Mouse (Mus musculus): ENCODE data around the gene Eml3. TPM values are rescaled to one million over a fixed set of nuclear protein-coding genes. Genes with fewer than 3 reads are reported as not detected.
A peak's percentile ranks its signal among the peaks of the same experiment; 100 is the strongest.
"Not testable (repeated sequence)": the region's sequence is repeated elsewhere in the genome, so short reads cannot be mapped to it uniquely, and the experiment has no call there.

The Eml3 gene
- polyA plus RNA-seq, 1 experiment = 28.2 TPM

DNA sequence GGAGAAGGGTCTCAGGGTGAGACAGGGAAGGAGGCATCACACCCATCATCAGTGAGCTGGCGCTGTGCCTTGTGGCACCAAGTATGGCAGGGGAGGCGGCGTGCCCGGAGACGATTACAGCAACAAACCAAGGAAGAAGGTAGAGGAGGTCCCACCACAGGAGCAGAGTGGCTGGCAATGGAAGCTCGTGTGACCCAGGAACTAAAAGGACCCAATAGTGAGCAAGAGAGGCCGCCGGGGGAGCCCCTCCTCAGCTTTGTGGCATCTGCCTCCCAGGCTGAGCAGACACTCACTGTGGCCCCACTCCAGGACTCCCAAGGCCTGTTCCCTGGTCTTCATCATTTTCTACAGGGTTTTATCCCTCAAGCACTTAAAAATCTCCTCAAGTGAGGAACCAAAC, 36.4 kb downstream of the Eml3 start:
- peak; percentile 41; the same call in 1 of the 2 replicates for TF ChIP-seq POLR2A (IDR thresholded peaks at IDR 0.05; ENCODE audit: low read depth, low read length)
- TF ChIP-seq CTCF (IDR thresholded peaks at IDR 0.05; ENCODE audit: borderline replicate concordance, insufficient read depth, low read length) = no peak
- H3K4me3 ChIP-seq (ENCODE audit: insufficient read depth, low read length) = no peak overlapping the region

DNA sequence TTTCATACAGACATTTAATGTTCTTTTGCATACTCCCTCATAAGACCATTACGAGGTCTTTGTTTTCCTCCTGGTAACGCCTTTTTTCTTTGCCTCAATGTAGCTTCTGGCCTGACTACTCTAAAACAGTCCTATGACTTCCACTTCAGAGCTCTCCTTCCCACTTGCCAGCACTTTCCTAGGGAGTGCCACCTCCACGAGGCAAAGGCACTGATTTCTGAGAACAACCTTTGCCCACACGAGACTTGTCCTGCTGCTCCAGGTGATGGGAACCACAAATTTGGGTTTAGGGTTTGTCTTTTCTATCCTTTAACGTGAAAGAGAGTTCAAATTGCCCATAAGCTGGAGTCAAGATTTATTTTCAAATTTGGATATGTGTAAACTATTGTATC, 36.8 kb downstream of the Eml3 start:
- peak overlapping the region; percentile 48 for H3K4me3 ChIP-seq (ENCODE audit: insufficient read depth, low read length)
- H3K4me1 ChIP-seq (ENCODE audit: control insufficient read depth, insufficient read depth, low read length) = peaks cover 6% of the 10 kb centered on the region
- H3K27ac ChIP-seq (ENCODE audit: insufficient read depth, low read length) = peak overlapping the region; percentile 95
- TF ChIP-seq CTCF (IDR thresholded peaks at IDR 0.05; ENCODE audit: borderline replicate concordance, insufficient read depth, low read length) (no peak), POLR2A (IDR thresholded peaks at IDR 0.05; ENCODE audit: low read depth, low read length) (peak; percentile 4; the same call in 1 of the 2 replicates)

More for the DNA sequence above, 36.4 kb downstream of the Eml3 start:
- Histone ChIP-seq H3K4me1 (ENCODE audit: control insufficient read depth, insufficient read depth, low read length) (peaks cover 5% of the 10 kb centered on the region), H3K27ac (ENCODE audit: insufficient read depth, low read length) (peak overlapping the region; percentile 95)

DNA sequence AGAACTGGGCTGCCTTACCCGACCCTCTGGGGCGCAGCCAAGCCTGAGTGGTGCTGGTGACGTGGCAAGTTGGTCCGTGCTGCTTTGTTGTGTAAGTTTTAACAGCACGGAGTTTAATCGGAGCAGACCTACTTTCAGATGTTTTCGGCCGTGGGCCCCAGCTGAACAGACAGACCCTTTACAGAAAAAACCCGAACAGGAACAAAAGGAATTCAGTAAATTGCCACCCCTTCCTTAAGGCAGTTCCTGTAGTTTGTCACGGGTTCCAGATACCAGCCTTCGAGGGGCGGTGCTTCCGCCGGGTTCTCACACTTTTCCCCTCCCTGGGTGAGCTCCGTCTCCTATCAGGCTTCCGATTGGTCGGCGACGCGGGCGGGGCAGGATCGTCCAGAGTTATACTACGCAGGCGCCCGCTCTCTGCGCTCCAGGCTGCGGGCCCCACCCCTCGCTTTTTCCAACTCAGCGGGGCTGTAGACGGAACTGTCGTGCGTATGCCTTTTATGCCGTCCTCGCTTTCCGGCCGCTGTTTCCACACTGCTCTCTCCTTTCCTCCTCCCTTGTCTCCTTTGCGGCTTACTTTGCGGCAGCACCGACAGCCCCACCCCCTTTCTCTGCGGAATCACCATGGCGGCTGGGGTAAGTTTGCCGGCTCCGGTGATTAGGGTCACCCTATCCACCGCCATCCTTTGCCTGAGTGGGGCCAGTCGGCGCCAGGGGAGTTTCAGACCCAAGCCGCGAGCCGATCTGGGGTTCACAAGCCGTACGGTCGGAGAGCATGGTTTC, 37.4 kb downstream of the Eml3 start, which contains the start of gene Eef1g:
Eef1g (plus strand) TSS at position 452 of the 783 bp plus-strand sequence.
- H3K27ac ChIP-seq (ENCODE audit: insufficient read depth, low read length) = peak within 1 kb of the TSS; percentile 95
- TF ChIP-seq CTCF (IDR thresholded peaks at IDR 0.05; ENCODE audit: borderline replicate concordance, insufficient read depth, low read length) (no peak), POLR2A (IDR thresholded peaks at IDR 0.05; ENCODE audit: low read depth, low read length) (peak; percentile 82)

DNA sequence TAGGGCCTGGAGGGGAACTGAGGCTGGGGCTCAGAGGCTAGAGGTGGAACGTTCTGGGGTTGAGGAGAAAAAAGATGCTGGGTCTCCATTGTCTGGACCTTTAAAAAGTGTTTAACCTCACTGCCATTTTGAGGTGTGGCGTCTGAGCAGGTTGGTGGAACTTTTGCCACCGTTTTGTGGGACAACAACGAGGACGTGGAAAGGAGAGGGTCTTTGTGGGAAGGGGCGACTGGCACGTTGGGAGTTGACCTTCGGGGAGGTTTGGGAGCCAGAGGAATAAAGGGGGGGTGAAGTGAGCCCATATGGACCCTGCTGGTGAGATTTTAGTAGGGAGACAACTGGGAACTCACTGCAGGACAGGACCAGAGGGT, 38.0 kb downstream of the Eml3 start:
- TF ChIP-seq CTCF (IDR thresholded peaks at IDR 0.05; ENCODE audit: borderline replicate concordance, insufficient read depth, low read length) = no peak
- no peak for TF ChIP-seq POLR2A (IDR thresholded peaks at IDR 0.05; ENCODE audit: low read depth, low read length)
- H3K27ac ChIP-seq (ENCODE audit: insufficient read depth, low read length) = peak overlapping the region; percentile 81
- H3K4me1 ChIP-seq (ENCODE audit: control insufficient read depth, insufficient read depth, low read length) = peaks cover 9% of the 10 kb centered on the region
- peak overlapping the region; percentile 89 for H3K4me3 ChIP-seq (ENCODE audit: insufficient read depth, low read length)

More for the DNA sequence above, 37.4 kb downstream of the Eml3 start, which contains the start of gene Eef1g:
- peak within 1 kb of the TSS; percentile 89 for H3K4me3 ChIP-seq (ENCODE audit: insufficient read depth, low read length)
- peaks cover 8% of the 10 kb centered on the region for H3K4me1 ChIP-seq (ENCODE audit: control insufficient read depth, insufficient read depth, low read length)

DNA sequence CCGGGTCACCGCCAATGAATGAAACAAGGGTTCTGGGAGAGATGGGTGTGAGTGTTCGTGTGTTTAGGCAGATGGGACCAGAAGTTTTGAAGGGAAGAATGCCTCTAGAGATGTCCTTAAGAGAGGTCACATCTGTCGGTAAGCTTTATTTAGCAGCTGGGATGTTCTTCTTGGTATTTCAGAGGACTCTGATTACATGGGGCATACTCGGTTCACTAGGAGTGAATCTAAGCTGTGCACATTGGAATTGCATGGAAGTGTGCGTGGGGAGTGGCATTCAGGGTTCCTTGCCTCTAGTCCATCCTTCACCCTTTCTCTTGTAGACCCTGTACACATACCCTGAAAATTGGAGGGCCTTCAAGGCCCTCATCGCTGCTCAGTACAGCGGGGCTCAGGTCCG, 38.5 kb downstream of the Eml3 start:
- H3K27ac ChIP-seq (ENCODE audit: insufficient read depth, low read length) = peak overlapping the region; percentile 81
- H3K4me3 ChIP-seq (ENCODE audit: insufficient read depth, low read length) = peak overlapping the region; percentile 89
- H3K4me1 ChIP-seq (ENCODE audit: control insufficient read depth, insufficient read depth, low read length) = peaks cover 12% of the 10 kb centered on the region
- no peak; the same call in 1 of the 2 replicates for TF ChIP-seq POLR2A (IDR thresholded peaks at IDR 0.05; ENCODE audit: low read depth, low read length)
- no peak for TF ChIP-seq CTCF (IDR thresholded peaks at IDR 0.05; ENCODE audit: borderline replicate concordance, insufficient read depth, low read length)

DNA sequence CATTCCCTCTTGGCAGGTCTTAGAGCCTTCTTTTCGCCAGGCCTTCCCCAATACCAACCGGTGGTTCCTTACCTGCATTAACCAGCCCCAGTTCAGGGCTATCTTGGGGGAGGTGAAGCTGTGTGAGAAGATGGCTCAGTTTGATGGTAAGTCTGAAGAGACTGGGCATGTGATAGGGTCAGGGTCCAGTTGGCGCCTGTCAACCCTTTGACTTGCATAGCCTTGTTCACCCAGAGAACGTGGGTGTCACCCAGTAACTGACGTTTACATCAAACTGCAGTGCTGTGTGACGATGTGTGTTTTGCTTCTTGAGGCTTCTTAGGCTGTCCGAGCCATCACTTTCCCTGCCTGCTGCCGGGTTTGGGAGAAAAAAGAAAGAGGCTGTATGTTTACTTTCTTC, 43.1 kb downstream of the Eml3 start:
- H3K4me1 ChIP-seq (ENCODE audit: control insufficient read depth, insufficient read depth, low read length) = peaks cover 15% of the 10 kb centered on the region; the same call in 1 of the 2 replicates
- H3K27ac ChIP-seq (ENCODE audit: insufficient read depth, low read length); H3K4me3 ChIP-seq (ENCODE audit: insufficient read depth, low read length): not testable (repeated sequence)

DNA sequence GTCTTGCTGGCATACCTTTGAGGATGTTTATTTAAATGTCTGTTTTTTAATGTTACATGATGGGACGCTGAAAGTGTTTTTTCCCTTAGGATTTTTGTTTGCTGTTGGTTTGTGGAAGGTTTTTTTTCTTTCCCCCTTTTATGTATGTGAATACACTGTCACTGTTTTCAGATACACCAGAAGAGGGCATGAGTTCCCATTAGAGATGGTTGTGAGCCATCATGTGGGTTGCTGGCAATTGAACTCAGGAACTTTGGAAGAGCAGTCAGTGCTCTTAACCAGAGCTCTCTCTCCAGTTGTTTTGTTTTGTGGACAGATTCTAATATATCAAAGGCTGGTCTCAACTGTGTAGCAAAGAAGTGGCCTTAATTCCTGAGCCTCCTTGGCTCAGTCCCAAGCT, 45.3 kb downstream of the Eml3 start:
- H3K4me1 ChIP-seq (ENCODE audit: control insufficient read depth, insufficient read depth, low read length) = peaks cover 17% of the 10 kb centered on the region; the same call in 1 of the 2 replicates
- TF ChIP-seq CTCF (IDR thresholded peaks at IDR 0.05; ENCODE audit: borderline replicate concordance, insufficient read depth, low read length) = no peak
- TF ChIP-seq POLR2A (IDR thresholded peaks at IDR 0.05; ENCODE audit: low read depth, low read length) = no peak

DNA sequence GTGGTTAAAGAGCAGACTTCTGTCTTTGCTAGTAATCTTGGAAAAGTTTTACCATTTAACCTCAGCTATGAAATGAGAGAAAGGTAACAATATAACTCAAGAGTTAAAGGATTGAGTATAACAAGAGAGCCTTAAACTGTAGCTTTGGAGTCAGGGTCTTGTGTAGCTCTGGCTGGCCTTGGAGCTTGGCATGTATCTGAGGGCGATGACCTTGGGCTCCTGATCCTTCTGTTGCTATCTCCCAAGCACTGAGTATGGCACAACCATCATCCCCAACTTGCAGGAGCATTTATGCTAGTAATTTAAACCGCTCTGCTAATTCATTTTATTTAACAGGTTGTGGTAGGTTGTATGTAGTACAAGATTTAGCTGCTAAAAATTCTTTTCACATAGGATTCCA, 46.1 kb downstream of the Eml3 start:
- Histone ChIP-seq H3K27ac (ENCODE audit: insufficient read depth, low read length) (no peak overlapping the region), H3K4me1 (ENCODE audit: control insufficient read depth, insufficient read depth, low read length) (peaks cover 21% of the 10 kb centered on the region; the same call in 1 of the 2 replicates), H3K4me3 (ENCODE audit: insufficient read depth, low read length) (no peak overlapping the region)
- no peak for TF ChIP-seq POLR2A (IDR thresholded peaks at IDR 0.05; ENCODE audit: low read depth, low read length)

More for the DNA sequence above, 45.3 kb downstream of the Eml3 start:
- no peak overlapping the region for H3K4me3 ChIP-seq (ENCODE audit: insufficient read depth, low read length)
- no peak overlapping the region for H3K27ac ChIP-seq (ENCODE audit: insufficient read depth, low read length)

DNA sequence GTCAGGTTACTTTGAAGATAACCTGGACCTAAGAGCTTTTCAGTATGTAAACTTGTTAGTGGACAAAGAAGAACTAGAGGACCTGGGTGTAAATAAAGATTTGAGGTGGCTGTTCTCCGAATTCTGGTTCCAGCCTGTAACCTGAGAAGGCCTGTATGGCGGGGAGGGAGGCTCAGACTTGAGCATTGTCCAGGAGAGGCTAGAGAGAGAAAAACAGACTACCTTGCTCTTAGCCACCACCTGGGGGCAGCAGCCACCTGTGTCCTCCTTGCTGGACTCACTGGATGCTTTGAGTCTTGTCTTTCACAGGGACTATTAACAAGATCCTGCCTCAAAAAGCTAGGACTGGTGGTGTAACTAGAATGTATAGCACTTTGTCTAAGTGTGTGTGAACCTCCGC, 47.2 kb downstream of the Eml3 start:
- Histone ChIP-seq H3K27ac (ENCODE audit: insufficient read depth, low read length) (peak overlapping the region; percentile 36), H3K4me1 (ENCODE audit: control insufficient read depth, insufficient read depth, low read length) (peaks cover 24% of the 10 kb centered on the region), H3K4me3 (ENCODE audit: insufficient read depth, low read length) (no peak overlapping the region)
- TF ChIP-seq POLR2A (IDR thresholded peaks at IDR 0.05; ENCODE audit: low read depth, low read length) (no peak), CTCF (IDR thresholded peaks at IDR 0.05; ENCODE audit: borderline replicate concordance, insufficient read depth, low read length) (peak; percentile 69; the same call in 1 of the 2 replicates)

DNA sequence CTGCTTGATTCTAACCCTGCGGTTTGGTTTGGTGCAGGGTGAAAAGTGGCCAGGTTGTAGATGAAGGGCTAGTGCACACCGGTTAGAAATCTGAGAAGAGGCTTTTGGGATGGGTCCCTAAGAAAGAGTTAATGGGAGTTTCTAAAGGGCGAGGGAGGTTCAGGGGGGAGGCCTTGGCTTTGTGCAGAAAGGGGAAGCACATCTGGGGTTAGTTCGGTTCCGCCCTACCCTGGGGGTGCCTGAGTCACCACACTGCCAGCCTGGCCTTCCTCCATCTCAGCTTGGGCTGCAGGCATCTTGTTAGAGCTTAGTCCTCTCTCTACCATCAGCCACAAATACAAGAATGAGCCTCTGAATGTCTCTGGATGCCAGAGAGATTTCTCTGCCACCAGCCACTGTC, 51.4 kb downstream of the Eml3 start:
- TF ChIP-seq CTCF (IDR thresholded peaks at IDR 0.05; ENCODE audit: borderline replicate concordance, insufficient read depth, low read length) (no peak), POLR2A (IDR thresholded peaks at IDR 0.05; ENCODE audit: low read depth, low read length) (0 out of 2 replicates have a peak, but pooled peaks have one; percentile 38)
- Histone ChIP-seq H3K4me3 (ENCODE audit: insufficient read depth, low read length) (no peak overlapping the region), H3K27ac (ENCODE audit: insufficient read depth, low read length) (peak overlapping the region; percentile 96), H3K4me1 (ENCODE audit: control insufficient read depth, insufficient read depth, low read length) (peaks cover 42% of the 10 kb centered on the region)

All from embryonic fibroblast, embryonic 13.5 days (primary cell).